Mouse (Mus musculus) left cerebral cortex, adult 11 months (tissue): Measurements from ENCODE around the gene Nhej1.

Source experiments
- DNase-seq: peaks from one replicate; pipeline ENCODE4 v3.0.0; 2022; ENCODE audit warnings: low spot score

Gene Nhej1

DNA sequence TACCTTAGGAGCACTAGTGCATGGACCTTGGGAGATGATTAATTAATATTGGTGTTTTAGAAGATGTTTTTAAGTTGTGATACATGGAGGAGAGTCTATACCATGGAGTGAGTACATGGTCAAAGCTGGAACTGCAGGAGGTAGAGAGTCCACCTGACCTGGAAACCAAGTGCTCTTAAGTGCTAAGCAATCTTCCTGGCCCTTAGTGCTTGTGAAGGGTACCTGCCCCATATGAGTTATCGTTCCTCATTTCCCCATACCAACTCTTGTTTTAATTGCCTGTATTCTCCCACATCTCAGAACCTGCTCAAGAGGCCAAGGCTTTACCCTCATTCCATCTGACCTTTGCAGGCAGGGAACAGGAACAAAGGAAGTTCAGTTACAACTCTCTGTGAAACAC lies 149.1 kb downstream of the Nhej1 start:
- DNase-seq = no peak

DNA sequence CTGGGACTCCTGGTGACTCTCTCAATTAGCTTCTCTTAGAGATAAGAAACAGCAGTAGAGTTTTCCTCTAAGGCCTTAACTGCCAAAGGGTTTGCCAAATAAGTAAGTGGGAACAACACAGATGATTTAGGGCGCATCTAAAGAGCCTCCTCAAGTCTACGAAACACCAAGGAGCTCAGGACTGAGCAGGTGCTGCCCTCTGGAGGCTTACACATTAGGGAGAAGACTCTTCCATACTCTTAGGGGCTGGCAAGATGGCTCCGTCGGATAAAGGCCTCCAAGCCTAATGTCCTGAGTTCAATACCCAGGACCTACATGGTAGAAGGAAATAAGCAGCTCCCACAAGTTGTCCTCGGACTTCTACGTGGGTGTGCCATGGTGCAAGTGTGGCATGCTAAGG lies 151.4 kb downstream of the Nhej1 start:
- DNase-seq = no peak

DNA sequence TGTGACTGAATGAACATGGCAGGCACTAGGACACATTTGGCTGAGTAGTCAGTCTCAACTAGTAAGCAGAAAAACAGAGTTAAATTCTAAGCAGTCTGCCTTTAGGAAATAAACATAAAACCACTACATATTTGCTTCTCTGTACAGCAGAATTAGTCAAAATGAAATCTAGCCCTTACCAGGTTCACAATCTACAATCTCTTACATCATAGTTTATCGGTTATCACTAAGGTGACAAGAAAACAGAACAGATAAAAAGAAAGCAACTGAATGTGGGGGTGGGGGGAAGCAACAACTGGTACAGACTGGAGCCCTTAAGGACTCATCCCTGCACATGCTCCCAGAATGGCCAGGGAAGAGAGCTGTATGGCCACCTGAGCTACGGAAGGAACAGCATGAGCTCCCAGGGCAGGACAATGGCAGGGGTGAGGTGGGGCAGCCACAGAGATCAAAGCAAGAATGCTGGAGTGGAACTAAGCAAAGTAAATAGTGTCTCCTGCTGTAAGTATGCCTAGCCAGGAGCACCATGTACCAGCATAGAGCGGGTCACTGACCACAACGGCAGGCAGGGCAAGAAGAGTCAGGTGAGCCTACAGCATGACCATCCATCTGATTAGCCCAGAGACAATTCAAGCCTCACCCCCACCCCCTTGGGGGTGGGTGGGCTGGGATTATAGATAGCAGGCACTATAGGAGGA lies 153.5 kb downstream of the Nhej1 start:
- no peak for DNase-seq

DNA sequence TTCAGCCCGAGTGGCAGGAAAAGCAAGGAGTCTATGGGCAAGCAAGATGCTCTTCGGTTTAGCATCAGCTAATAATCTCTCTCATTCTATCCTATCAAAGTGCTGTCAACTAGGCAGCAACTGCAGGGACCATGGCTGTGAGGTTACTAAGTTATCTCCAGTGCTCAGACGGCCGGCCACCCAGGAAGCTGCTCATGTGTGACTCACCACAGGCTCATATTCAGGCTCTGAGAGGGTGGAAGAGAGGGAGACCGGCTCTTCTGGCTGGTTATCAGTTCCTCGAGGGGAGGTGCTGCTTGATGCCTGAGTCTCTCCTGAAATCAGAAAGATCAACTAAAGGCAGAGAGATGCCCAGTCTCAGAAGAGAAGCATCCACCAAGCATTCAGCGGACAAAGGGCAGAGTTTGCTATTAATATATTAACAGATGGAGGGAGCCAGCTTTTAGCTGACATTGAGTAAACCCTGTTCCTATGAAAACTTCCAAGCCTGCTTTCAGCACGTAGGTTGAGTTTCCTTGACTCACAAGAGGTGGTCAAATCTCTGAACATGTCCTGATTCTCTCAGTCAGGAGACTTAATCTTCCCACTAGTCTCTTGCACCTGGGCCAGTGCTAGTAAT lies 156.9 kb downstream of the Nhej1 start:
- no peak for DNase-seq

DNA sequence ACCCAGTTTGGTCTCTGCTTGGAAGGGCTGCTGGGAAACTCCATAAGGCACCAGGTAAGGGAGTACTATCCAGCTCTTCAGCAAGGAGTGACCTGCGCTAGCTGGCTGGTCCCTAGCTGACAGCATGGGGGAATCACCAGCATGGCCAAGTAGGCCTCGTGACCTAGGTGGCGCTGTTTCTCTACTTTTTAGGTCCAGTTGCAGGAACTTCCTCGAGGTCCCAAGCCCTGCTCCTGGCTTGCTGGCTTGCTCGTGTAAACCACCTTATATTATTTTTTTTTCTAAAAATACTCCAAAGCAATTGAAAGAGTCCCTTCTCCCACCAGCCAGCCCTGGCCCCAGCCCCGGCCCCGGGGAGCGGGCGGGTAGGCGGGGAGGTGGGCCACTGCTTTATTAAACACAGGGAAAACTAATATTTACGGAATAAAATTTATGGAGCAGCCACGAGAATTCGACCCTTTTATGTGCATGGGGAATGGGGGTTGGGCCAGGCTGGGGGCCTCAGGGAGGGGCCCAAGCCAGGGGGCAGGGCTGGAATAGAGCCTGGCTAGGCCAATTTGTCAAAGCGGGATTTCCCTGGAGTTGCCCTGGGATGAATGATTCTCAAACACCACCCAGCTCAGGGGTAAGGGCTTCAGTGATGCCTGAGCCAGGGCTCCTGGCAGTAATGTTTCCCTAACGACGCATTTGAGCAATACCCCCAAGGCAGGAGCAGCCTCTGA lies 160.3 kb downstream of the Nhej1 start:
- DNase-seq = peak; percentile 45

DNA sequence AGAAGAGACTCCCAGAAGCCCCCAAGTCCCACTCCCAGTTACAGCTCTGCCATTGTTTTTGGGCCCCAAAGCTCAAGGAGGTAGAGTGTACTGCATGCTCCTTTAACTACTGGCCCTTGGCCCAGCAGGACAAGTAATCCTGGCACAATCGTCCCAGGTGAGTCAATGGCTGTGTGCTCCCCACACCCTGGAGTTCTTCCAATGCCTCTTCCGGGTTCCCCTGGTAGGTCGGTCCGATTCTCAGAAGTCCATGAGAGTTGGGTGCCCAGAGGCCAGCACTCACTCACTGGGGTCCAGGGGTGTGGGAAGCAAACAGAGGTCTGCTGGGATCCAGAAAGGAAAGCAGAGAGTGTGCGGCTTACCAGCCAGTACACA lies 162.2 kb downstream of the Nhej1 start:
- no peak for DNase-seq

GRCm38 (mm10) chr1:74962126-74962852 lies 162.7 kb downstream of the Nhej1 start:
- no peak for DNase-seq

GRCm38 (mm10) chr1:74961722-74962121 lies 163.3 kb downstream of the Nhej1 start:
- DNase-seq = no peak

- DNase-seq = no peak
Observed at GRCm38 (mm10) chr1:74960059-74960458, 164.9 kb downstream of the Nhej1 start.

GRCm38 (mm10) chr1:74951556-74952210 lies 173.3 kb downstream of the Nhej1 start, which contains the start of gene Ihh:
Gene Ihh, minus strand, starts transcription at chr1:74951672.
- DNase-seq = no peak

- DNase-seq = no peak
Observed at GRCm38 (mm10) chr1:74950576-74951490, 174.2 kb downstream of the Nhej1 start.

- no peak for DNase-seq
Observed at GRCm38 (mm10) chr1:74950066-74950465, 174.9 kb downstream of the Nhej1 start.

GRCm38 (mm10) chr1:74949666-74950050 lies 175.3 kb downstream of the Nhej1 start:
- no peak for DNase-seq

DNA sequence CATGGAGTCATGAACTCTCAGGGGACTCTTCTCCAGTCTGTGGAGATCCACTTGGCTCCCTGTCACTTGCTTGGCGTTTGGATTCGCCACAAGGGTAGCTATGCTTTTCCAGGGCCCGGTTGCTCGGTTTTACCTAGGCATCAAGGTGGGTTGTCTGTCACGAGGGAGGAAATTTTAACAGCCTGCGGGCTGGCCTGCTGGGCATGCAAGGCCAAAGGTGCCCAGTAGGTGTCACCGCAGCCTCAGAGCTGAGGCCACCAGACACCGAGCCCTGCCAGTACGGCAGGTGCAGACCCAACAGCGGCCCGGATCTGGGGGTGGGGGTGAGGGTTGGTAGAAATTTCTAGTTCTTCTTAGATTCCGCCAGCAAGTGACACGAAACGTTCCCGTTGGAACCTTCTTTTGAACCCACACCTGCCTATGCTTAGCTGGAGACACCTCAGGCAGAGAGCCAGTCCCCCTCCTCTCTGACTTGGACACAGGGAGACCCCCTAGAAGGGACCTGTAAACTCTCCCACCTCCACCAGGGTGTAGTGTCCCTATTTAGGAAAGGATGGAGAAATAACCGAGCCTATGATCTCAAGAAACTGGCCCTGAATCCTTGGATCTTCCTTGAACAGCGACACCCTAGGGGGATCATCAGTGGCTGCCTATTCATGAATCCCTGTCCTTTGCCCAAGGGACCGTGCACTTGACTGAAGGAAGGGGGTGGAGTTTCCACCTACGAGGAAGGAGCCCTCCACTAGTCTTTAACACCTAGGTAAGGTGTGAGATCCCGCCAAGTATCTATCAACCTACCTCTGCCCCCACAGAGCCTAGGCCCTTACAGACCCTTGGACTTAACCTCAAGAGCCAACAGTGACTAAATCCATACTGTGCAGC lies 176.0 kb downstream of the Nhej1 start:
- DNase-seq = peak; percentile 31

DNA sequence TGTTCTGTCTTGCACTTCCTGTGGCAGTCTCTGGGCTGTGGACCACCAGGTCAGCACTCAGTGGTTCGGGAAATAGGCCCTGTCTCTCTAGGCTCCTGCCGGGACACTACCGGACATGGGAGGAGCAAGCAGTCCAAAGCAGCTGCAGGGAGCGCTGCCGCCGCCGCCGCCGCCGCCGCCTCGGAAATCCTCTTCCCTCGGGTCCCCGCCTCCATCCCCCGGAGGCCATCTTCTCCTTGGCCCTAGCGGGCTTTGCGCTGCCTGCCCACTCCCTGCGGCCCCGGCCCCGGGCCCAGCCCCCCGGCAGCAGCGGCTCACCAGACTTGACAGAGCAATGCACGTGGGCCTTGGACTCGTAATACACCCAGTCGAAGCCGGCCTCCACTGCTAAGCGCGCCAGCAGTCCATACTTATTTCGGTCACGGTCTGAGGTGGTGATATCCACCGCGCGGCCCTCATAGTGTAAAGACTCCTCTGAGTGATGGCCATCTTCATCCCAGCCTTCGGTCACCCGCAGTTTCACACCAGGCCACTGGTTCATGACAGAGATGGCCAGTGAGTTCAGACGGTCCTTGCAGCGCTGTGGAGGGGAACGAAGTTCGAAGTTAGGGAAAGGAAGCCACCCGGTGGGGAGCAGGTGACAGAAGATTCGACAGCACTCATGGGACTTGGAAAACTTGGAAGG lies 176.9 kb downstream of the Nhej1 start:
- no peak for DNase-seq

DNA sequence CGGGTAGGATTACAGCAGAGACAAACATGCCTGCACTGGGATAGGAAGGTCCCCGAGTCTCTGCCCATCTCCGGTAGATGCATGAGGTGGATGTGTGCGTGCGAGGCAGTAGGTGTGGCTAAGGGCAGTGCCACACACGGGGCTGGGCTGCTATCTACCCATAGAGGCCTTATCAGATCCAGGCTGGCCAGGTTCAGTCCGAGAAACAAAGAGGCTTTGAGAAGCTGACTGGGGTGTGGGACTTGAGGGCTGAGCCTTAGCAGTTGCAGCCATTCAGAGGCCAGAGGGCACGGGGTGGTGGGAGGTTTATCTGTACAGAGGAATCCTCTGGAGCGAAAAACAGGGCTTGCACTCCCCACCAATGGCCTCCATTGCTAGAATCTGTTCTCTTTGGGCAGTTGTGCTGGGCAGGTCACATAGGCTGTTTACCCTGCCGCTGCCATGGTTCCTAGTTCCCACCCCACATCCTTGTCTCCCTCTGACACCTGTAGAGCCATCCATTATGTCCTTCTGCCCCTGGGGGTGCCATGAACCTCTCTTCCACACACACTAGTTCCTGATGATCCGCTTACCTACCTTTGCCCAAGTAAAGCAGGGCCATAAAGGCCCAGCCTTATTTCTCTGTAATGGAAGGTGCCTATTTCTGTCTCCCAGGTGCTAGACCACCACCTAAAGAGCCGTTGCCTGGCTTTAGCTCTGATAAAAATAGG lies 183.2 kb downstream of the Nhej1 start:
- DNase-seq = no peak

DNA sequence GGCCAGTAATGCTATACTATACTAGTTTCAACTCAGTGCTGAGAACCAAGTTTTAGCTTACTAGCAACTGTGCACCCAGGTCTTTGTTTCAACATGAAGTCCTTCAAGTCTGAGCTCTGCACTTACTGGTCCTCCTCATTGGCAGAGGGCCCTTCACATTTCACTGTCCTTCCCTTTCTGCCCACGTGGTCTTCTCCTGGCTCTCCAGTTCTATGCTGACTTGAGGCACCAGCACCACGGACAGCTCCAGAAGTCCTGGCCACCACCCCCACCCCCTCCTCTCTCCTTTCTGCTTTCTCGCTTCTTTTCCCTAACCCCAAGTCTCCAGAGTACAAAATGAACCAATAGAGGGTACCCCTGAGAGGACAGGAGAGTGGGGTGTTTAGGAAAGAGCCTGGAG lies 185.2 kb downstream of the Nhej1 start:
- DNase-seq = no peak

DNA sequence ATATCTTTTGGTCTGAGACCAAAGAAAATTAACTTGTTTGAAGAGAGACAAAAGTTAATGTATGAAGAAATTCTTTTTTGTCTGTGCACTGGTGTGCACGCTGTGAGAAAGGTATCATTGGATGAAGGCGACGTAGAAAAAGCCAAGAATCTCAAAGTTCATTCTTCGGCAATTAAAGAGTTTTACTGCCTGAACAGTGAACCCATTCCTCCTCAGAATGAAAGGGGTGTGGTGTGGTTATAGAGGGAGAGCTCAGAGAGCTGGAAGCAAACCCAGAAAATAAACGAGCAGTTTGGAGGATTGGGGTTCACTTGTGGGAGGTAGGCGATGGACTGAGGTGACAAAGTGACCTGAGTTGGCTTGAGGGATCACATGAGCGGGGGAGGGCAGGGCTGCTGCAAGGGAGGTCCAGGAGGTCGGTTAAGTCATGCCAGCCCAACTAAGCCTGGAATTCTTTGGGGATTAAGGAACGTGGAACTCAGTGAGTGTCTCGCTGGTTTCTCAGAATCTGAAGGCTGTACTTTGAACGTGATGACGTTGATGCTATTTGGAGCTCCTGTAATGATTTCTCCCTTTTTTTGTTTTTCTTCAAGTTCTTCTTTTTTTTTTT lies 188.7 kb downstream of the Nhej1 start:
- no peak for DNase-seq
